Mouse (Mus musculus) heart, postnatal 10 days (tissue): Measurements from ENCODE around the gene Ethe1. TPM values are rescaled to one million over a fixed set of nuclear protein-coding genes. Genes with fewer than 3 reads are reported as not detected.

Experiments used
- DNase-seq, 2 experiments: peaks; one replicate each; pipeline ENCODE4 v3.0.0; 2021
- intact Hi-C: fragments of 180-260 bp; cut with DNase I; formaldehyde crosslinking; loops from one replicate; pipeline ENCODE4 v1.15.1; 2025
- total RNA-seq, 2 experiments: library from RNA; stranded (reverse); gene quantifications; 2 replicates each; pipeline ENCODE4 v1.2.3; 2021

Ethe1 gene
- total RNA-seq, 2 experiments from 2014 or later: 20.5 to 25.0 TPM

- DNase-seq: no peak
- intact Hi-C loops: no loop called here
These were observed 14.9 kb upstream of the Ethe1 start for GRCm38 (mm10) chr7:24572455-24572854.

- DNase-seq: peak; percentile 25 to 29
- intact Hi-C loops: no loop called here
These were observed 13.0 kb upstream of the Ethe1 start for GRCm38 (mm10) chr7:24574224-24574796.

DNA sequence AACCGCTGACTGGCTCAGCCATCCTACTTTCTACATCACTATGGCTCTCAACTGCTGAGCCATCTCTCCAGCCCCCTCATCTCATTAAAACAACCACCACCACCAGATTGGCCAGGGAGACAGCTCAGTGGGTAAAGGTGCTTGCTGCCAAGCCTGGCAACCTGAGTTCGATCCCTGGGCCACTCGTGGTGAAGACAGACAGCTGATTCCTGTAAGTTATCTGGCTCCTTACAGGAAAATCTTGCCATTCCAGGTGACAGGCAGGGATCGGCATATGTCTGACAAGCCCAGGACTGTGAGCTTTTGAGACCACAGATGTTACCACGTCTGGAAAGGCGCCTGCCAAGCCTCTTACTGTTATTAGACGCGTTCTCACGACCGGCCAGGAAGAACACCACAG, 9.5 kb upstream of the Ethe1 start:
- no peak for DNase-seq
- intact Hi-C loops: no loop called here

DNA sequence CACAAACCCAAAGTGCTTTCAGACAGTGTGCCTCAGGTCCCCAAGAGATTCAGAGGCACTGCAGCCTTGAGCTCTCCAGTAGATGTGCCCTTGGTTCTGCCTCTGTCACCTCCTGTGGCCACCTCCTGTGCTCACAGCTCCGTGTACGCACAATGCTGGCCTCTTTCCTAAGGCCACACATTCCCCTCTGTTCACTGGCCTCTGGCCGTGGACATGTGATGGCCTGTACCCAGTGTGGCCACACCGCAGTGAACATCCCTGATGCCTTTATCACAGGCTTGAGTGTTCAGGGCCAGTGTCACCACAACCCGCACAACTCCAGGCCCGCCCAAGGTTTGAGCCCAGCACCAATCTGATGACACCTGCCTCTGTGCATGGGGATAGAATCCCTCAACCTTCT, 2.5 kb upstream of the Ethe1 start:
- intact Hi-C loops: loop anchor here (1.0 kb wide), 1 partner anchor 10 kb away; no protein-coding TSS in a partner anchor
- DNase-seq: no peak

- intact Hi-C loops: loop anchor here (1.0 kb wide), 1 partner anchor 11 kb away; no protein-coding TSS in a partner anchor
- no peak for DNase-seq
These were observed 1.3 kb upstream of the Ethe1 start for GRCm38 (mm10) chr7:24585995-24586394.

GRCm38 (mm10) chr7:24586828-24587227, 515 bp upstream of the Ethe1 start:
- no peak for DNase-seq
- intact Hi-C loops: no loop called here

GRCm38 (mm10) chr7:24588336-24588735, 993 bp downstream of the Ethe1 start:
- DNase-seq: peak; percentile 55 to 68
- intact Hi-C loops: no loop called here

DNA sequence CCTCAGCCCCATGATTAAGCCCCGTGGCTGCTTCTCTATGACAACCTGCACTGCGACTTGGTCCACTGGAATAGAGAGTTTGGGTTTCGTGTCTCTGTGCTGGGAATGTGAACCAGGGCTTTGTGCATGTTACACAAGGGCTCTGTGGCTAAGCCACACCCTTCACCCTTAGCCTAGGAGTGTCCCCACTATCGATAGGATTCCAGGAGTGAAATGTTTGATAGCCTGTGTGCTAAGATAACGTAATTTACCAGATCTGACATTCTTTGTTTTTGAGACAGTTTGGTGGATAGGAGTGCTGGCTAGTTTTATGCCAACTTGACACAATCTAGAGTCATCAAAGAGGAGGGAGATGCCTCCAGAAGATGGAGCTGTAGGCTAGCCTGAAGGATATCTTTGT, 4.4 kb downstream of the Ethe1 start:
- no peak for DNase-seq
- intact Hi-C loops: no loop called here

- DNase-seq: no peak
- intact Hi-C loops: no loop called here
These were observed 4.8 kb downstream of the Ethe1 start for GRCm38 (mm10) chr7:24592163-24592562.

DNA sequence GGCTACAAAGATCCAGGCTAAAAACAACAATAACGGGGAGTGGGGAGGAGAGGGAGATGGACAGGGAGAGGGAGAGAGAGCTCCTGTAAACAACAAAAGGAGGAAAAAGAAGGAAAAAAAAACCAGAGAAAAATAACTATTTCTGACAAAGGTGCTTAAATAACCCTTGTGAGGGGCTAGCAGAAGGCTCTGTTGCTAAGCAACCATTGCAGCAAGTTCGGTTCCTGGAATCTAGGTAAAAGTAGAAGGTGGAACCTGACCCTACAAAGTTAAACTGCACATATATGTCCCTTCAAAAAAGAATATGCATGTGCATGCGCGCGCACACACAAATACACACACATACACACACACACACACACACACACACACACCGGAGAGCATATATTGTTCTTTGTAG, 5.4 kb downstream of the Ethe1 start:
- intact Hi-C loops: no loop called here
- DNase-seq: no peak

DNA sequence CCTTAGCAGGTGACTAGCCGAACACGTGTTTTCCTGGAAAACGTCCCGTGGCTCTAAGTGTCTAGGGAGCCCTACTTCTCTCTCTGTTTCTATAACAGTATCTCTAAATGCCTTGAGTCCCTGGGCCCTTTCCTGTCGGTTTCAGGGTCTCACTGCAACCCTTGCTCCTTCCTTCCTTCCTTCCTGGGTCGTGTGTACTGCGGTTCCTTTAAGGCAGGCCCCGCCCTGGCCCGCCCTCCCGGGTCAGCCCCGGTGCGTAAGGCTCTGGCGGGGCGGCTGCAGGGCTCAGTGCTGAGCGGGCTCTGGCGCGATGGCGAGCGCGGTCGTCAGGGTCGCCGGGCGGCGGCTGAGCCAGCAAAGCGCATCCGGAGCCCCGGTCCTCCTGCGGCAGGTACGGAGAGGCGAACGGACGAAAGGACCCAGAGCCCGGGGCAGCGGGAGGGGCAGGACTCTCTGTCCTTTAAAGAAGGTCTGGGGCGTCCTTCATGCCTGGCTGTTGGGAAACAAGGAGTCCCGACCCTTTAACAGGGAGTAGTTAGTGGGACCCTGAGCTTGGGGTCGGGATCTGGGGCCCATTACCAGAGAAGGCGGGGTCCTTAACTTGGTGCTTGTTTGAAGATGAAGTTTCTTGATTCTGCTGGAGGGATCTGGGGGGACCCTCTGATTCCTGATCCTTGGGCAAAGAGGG, 6.4 kb downstream of the Ethe1 start:
- intact Hi-C loops: no loop called here

DNA sequence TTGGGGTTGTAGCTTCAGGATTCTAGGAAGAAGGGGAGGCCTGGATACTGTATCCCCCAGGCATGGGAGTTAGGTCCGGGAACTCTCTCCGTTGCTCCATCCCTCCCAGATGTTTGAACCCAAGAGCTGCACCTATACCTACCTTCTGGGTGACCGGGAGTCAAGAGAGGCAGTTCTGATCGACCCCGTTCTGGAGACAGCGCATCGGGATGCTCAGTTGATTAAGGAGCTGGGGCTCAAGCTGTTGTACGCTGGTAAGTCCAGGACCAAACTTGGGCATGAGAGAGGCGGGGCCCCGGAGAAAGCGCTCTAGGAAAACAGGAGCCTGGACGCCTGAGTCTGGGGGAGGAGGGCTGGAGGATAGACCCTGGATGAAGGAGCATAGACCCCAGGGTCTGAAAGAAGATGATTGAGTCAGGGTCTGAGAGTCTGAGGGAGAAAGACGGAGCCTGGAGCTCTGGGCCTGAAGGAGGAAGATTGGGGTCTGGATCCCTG, 7.0 kb downstream of the Ethe1 start:
- intact Hi-C loops: no loop called here
- no peak for DNase-seq

More for the DNA sequence above, 6.4 kb downstream of the Ethe1 start:
- DNase-seq: peak; percentile 75 to 81

- intact Hi-C loops: no loop called here
- no peak for DNase-seq
These were observed 8.1 kb downstream of the Ethe1 start for GRCm38 (mm10) chr7:24595464-24595863.

GRCm38 (mm10) chr7:24598121-24598520, 10.8 kb downstream of the Ethe1 start:
- no peak for DNase-seq
- intact Hi-C loops: no loop called here

DNA sequence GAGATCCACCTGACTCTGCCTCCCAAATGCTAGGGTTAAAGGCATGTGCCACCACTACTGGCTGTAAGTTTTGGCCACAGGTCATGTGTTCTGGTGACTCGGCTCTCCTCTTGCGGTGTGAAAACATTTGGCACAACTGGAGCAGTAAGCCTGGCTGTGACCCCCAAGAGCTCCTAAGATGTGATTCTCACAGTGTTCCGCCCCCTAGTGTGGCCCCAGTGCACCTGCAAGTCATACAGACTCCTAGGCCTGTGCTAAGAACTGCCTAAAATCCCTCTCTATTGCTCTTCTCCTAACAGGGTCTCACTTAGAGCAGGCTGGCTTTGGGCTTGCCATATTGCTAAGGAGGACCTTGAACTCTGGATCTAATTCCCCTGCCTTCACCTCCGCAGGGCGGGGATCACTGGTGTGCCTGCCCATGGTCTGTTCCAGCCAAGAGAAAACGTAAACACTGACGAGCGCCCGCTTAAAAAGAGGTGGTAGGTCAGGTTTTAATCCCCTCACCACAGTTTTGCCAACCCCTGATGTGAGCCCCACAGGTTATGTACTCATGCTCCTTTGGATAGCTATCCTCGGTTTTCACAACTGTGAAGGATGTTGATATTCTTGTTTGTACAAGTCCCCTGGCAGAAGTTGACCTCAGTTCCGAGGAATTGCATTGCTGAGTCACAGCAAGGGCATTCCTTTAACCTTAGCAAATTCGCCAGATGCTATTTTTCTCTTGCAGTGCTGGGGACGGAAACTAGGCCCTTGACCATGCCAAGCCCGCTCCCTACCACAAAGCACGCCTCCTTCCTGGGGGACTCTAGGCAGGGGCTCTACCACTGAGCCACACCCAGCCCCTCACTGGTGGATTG, 12.1 kb downstream of the Ethe1 start:
- intact Hi-C loops: loop anchor here (2.0 kb wide), 1 partner anchor 53 kb away; no protein-coding TSS in a partner anchor
- DNase-seq: peak; percentile 28 to 31

- intact Hi-C loops: loop anchor here (1.0 to 2.0 kb wide), 2 partner anchors 52 to 61 kb away; no protein-coding TSS in a partner anchor
- peak; percentile 96 to 98 for DNase-seq
These were observed 13.7 kb downstream of the Ethe1 start for GRCm38 (mm10) chr7:24600941-24601597.

DNA sequence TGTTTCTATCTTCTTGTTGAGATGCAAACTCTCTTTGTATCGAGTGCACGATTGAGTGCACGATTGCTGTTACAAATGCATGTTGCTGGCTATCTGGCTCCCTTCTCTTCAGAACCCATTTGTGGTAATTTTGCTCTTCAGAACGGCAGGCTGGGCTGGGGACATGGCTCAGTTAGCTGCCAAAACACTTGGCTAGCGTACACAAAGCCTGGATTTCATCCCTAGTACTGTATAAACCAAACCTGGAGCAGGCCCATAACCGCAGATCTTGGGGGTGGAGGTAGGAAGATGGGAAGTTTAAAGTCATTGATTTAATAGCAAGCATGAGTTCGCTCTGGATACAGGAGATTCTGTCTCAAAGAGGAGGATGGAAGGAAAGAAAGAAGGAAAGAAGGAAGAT, 18.2 kb downstream of the Ethe1 start:
- intact Hi-C loops: no loop called here
- DNase-seq: no peak

DNA sequence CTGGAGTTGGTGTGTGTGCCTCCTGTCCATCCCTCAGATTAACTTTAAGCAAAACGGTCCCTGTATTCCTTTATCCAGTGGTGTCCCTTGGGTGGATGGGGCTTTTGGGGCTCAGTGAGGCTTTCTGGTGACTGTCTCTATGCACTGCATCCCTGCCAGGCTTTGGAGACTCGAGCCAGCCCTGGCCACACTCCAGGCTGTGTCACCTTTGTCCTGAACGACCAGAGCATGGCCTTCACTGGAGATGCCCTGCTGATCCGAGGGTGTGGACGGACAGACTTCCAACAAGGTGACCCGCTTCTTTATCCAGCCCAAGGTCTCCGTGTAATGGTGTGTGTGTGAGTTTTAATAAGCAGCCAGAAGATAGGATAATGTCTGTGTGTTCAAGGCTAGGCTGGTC, 18.7 kb downstream of the Ethe1 start:
- DNase-seq: no peak
- intact Hi-C loops: no loop called here

- intact Hi-C loops: no loop called here
- DNase-seq: peak; percentile 72 to 75
These were observed 20.7 kb downstream of the Ethe1 start for GRCm38 (mm10) chr7:24608017-24608416.

DNA sequence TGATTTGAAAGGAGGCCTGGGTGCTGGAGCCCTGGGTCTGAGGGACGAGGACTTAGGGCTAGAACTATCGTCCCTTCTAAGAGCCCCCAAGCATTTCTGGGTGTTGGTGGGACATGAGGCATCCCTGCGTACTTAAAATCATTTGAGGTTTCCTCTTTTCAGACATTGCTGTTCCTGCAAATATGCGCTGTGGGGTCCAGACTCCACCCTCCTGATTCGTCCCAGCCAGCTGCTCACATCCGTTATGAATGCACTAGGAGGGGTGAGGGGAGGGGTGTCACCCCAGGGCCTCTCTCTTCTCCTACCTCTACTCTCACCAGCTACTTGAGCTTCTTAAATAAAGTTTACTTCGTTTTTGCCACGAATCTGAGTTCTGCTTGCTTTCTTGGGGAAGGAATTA, 21.2 kb downstream of the Ethe1 start:
- intact Hi-C loops: no loop called here
- DNase-seq: peak in 1 of 2 experiments; percentile 23
